In genomic region chr10:52233969-52234653, GRCm38 (mm10) we compare ENCODE assay signal across 9 mouse cellular contexts. TPM values are rescaled to one million over a fixed set of nuclear protein-coding genes. Genes with fewer than 3 reads are reported as not detected.
DNase-seq lines count a peak whose midpoint lies in the region; ATAC-seq and TF ChIP-seq lines count a peak whose summit lies in the region.
"Had no signal": no experiment of that assay in that cellular context is flagged by ENCODE, and none has a peak within 500 bp of the region (broad histone marks: within the 10 kb centered on the region; RNA-seq: fewer than 3 reads in every experiment).

No protein-coding gene starts in this region.

- peaks cover 2 to 8% of the 10 kb centered on the region in 2 experiments; a peak in 2 of 4 replicates for H3K4me1 ChIP-seq in ES-E14 (ENCODE audit: control insufficient read depth in 2 of 2, insufficient read depth in 2 of 2, low read length in 2 of 2, poor library complexity in 1 of 2)
- peaks cover 4% of the 10 kb centered on the region for H3K4me1 ChIP-seq in intestine, embryonic 15.5 days (replicated peaks)
- peaks cover 10% of the 10 kb centered on the region for H3K4me1 ChIP-seq in liver, adult 2 months (ENCODE audit: control insufficient read depth, insufficient read depth, low read length)

- H3K9ac ChIP-seq in ES-E14 (ENCODE audit: insufficient read depth, low read depth, low read length, poor library complexity, severe bottlenecking) = peak overlapping the region; percentile 83
- peak overlapping the region; percentile 95 for H3K9ac ChIP-seq in intestine, embryonic 15.5 days
- H3K9ac ChIP-seq in liver, adult 2 months (ENCODE audit: low read depth, low read length) = peak overlapping the region; percentile 94

- peak; percentile 53 for DNase-seq in B cell, adult 2 months
- DNase-seq in ES-E14 (ENCODE audit: low read depth, low spot score) = no peak
- peak; percentile 44 to 47 for DNase-seq in cerebellum, postnatal 36 days
- peak; percentile 38 for DNase-seq in gastrocnemius, postnatal 14 days
- DNase-seq in liver, adult 2 months (ENCODE audit: extremely low read depth, low read depth, low spot score) = peak; percentile 23
- DNase-seq in urinary bladder, postnatal 36 days (ENCODE audit: low spot score in 2 of 2) = peak; percentile 27 to 39

- H3K36me3 ChIP-seq in ES-E14 (ENCODE audit: control insufficient read depth, insufficient read depth, low read length, poor library complexity, severe bottlenecking) (no peaks in the 10 kb centered on the region), myocyte (ENCODE audit: control insufficient read depth, insufficient read depth) (no peaks in the 10 kb centered on the region)
- no peaks in the 10 kb centered on the region for H3K36me3 ChIP-seq in intestine, embryonic 15.5 days
- H3K36me3 ChIP-seq in liver, adult 2 months (ENCODE audit: control insufficient read depth, insufficient read depth, low read length) = no peaks in the 10 kb centered on the region

- in situ Hi-C loops in ES-E14 (cut with MboI; ENCODE audit: low sequenced_read_pairs in 2 of 2, unreplicated experiment in 2 of 2) = no loop called here

- H3K4me3 ChIP-seq in ES-E14 (ENCODE audit: insufficient read depth in 1 of 2, low read depth in 1 of 2, low read length in 2 of 2, poor library complexity in 1 of 2, severe bottlenecking in 1 of 2) (peak overlapping the region; percentile 79 to 85), myocyte (peak overlapping the region; percentile 63)
- H3K4me3 ChIP-seq in intestine, embryonic 15.5 days (replicated peaks) = peak overlapping the region; percentile 87
- H3K4me3 ChIP-seq in liver, adult 2 months (ENCODE audit: insufficient read depth, low read depth, low read length) = peak overlapping the region; percentile 91

- no peak overlapping the region for H3K27ac ChIP-seq in ES-E14 (ENCODE audit: insufficient read depth, low read depth, low read length, poor library complexity, severe bottlenecking)
- peak overlapping the region; percentile 90 for H3K27ac ChIP-seq in intestine, embryonic 15.5 days
- H3K27ac ChIP-seq in liver, adult 2 months (replicated peaks; ENCODE audit: insufficient read depth, low read depth, low read length) = peak overlapping the region; percentile 55; the same call in 1 of the 2 replicates

- no peaks in the 10 kb centered on the region for H3K9me3 ChIP-seq in ES-E14 (ENCODE audit: control insufficient read depth, insufficient read depth, low read depth, low read length)
- H3K9me3 ChIP-seq in intestine, embryonic 15.5 days = no peaks in the 10 kb centered on the region

- under 1% methylated on average over 38 of the region's 40 CpGs for WGBS in intestine, embryonic 15.5 days
- under 1% methylated on average over 36 of the region's 40 CpGs for WGBS in liver, adult 2 months

- peak; percentile 21 for ATAC-seq in intestine, embryonic 15.5 days

- H3K79me2 ChIP-seq in liver, adult 2 months (ENCODE audit: control insufficient read depth, insufficient read depth, low read length) = peaks cover 18% of the 10 kb centered on the region; the same call in 1 of the 2 replicates
- H3K79me2 ChIP-seq in myocyte (ENCODE audit: control insufficient read depth, insufficient read depth) = no peaks in the 10 kb centered on the region

- H3K27me3 ChIP-seq in intestine, embryonic 15.5 days (replicated peaks) = no peaks in the 10 kb centered on the region
- no peaks in the 10 kb centered on the region for H3K27me3 ChIP-seq in liver, adult 2 months (ENCODE audit: control insufficient read depth, insufficient read depth, low read length)
- no peaks in the 10 kb centered on the region for H3K27me3 ChIP-seq in myocyte (ENCODE audit: control insufficient read depth, insufficient read depth, insufficient read length)

- TF ChIP-seq POLR2A in liver, adult 2 months (IDR thresholded peaks at IDR 0.05; ENCODE audit: extremely low read depth, insufficient read depth, low read length) = no peak
- no peak for TF ChIP-seq POLR2A in myocyte (IDR thresholded peaks at IDR 0.05; ENCODE audit: insufficient read length, low read depth)

- TF ChIP-seq CTCF in liver, adult 2 months (IDR thresholded peaks at IDR 0.05; ENCODE audit: low read depth, low read length) = no peak

- intact Hi-C loops in gastrocnemius, postnatal 14 days (cut with DNase I; ENCODE audit: low total_unique reads) = no loop called here

- H3ac ChIP-seq in myocyte (ENCODE audit: control insufficient read depth, insufficient read length) = peak overlapping the region; percentile 66

- H3K4me2 ChIP-seq in intestine, embryonic 15.5 days (replicated peaks) = peak overlapping the region; percentile 73
- peak overlapping the region; percentile 75 for H3K4me2 ChIP-seq in myocyte (ENCODE audit: low read depth)

TF ChIP-seq in ES-E14, 5 proteins besides CTCF, POLR2A, EP300 and RAD21:
- no peak for TF ChIP-seq HCFC1 (IDR thresholded peaks at IDR 0.05; ENCODE audit: borderline replicate concordance, insufficient read depth, low read length)
- no peak for TF ChIP-seq CHD2 (IDR thresholded peaks at IDR 0.05; ENCODE audit: low read depth, low read length)
- TF ChIP-seq ZC3H11A (IDR thresholded peaks at IDR 0.05; ENCODE audit: borderline replicate concordance, low read depth, low read length) = no peak
- TF ChIP-seq ZNF384 (IDR thresholded peaks at IDR 0.05; ENCODE audit: low read depth, low read length) = no peak
- no peak for TF ChIP-seq MAFK (IDR thresholded peaks at IDR 0.05; ENCODE audit: insufficient read depth, low read depth, low read length)

TF ChIP-seq in myocyte, 11 proteins besides CTCF, POLR2A, EP300 and RAD21:
- peak in 1 of 3 experiments; percentile 8 for TF ChIP-seq MYOG (IDR thresholded peaks at IDR 0.05; ENCODE audit: control insufficient read depth in 1 of 3, insufficient read depth in 1 of 3, insufficient read length in 2 of 3, low read depth in 2 of 3)
- TF ChIP-seq CEBPB (IDR thresholded peaks at IDR 0.05; ENCODE audit: insufficient read depth, poor library complexity, severe bottlenecking) = no peak

RNA-seq across cellular contexts. Expression of gene Dcbld1, which starts 0.7 kb away (rescaled TPM):
- 32.5 and 33.2 TPM in 2 replicates for total RNA-seq in ES-E14 (2012; rRNA removed)
- total RNA-seq in gastrocnemius, postnatal 14 days (2021) = 1 to 10 TPM; 2.5 to 3.2 TPM
- 42.4 and 44.6 TPM in 2 replicates for polyA plus RNA-seq in intestine, embryonic 15.5 days (2015; fragmentation: Nextera tagmentation; extraction: Ambion mirVana)
- total RNA-seq in liver, adult 2 months (2014; rRNA removed) = 3.1 and 3.5 TPM in 2 replicates
- polyA plus RNA-seq in liver, adult 2 months (2012; rRNA removed) = 2.0 and 2.3 TPM in 2 replicates
- 4.2 TPM for polyA plus RNA-seq in myocyte (2012; fragmentation: generic; extraction: Trizol)

RNA-seq across cellular contexts. Expression of gene Ros1, which starts 39.1 kb away (rescaled TPM):
- total RNA-seq in ES-E14 (2012; rRNA removed) = 0.04 TPM in 1 of 2 replicates, not detected in the other
- under 1 TPM; 0.09 to 0.10 TPM for total RNA-seq in gastrocnemius, postnatal 14 days (2021)
- polyA plus RNA-seq in intestine, embryonic 15.5 days (2015; fragmentation: Nextera tagmentation; extraction: Ambion mirVana) = 3.3 and 3.6 TPM in 2 replicates
- not detected in 2 replicates for total RNA-seq in liver, adult 2 months (2014; rRNA removed)
- not detected in 2 replicates for polyA plus RNA-seq in liver, adult 2 months (2012; rRNA removed)
- 0.01 TPM for polyA plus RNA-seq in myocyte (2012; fragmentation: generic; extraction: Trizol)
- polyA plus RNA-seq: frontal cortex, adult 2 months had no signal
